Mouse (Mus musculus): Measurements from ENCODE around the gene Ick.

- TF ChIP-seq POLR2A (IDR thresholded peaks at IDR 0.05; ENCODE audit: control insufficient read depth, low read depth, low read length) (no peak), CTCF (IDR thresholded peaks at IDR 0.05; ENCODE audit: control insufficient read depth, insufficient read depth, insufficient replicate concordance, low read depth, low read length) (no peak)
These were observed 4.9 kb upstream of the Ick start for GRCm38 (mm10) chr9:78103965-78104560.
